Mouse (Mus musculus) embryonic fibroblast, embryonic 13.5 days (primary cell): Measurements from ENCODE around the gene Nek5.

Source experiments
- CTCF ChIP-seq: IDR thresholded peaks from 2 replicates; pipeline ENCODE4 v1.5.1; 2011; ENCODE audit warnings: mild to moderate bottlenecking, control low read depth, low read length, moderate library complexity, borderline replicate concordance; ENCODE audit not compliant: insufficient read depth
- POLR2A ChIP-seq: IDR thresholded peaks from 2 replicates; pipeline ENCODE4 v1.6.1; 2011; ENCODE audit warnings: low read depth, mild to moderate bottlenecking, control low read depth, low read length, moderate library complexity

DNA sequence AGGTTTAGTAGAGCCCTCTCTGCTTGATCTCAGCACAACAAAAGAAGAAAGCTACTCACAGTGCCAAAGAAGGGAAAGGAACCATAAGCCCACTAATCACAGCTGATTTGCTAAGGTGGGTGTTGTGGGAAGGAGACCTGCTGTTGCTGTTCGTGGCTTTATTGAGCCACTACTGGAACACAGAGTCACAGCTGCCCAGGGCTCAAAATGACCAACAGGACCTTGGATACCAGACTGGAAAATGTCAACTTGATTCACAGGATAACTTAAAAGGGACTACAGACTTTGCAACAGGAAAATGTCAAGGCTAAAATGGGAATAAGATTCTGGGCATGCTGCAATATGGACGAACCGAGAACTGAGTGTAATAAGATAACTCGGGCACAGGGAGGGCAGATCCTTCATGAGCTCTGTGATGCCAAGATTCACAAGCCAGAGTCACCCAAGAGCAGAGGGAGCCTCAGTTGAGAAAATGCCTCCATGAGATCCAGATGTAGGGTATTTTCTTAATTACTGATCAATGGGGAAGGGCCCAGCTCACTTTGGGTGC is 17.1 kb upstream of the Nek5 start:
- TF ChIP-seq POLR2A, result no peak
- no peak for TF ChIP-seq CTCF
